Mouse (Mus musculus) intestine, embryonic 16.5 days (tissue): ENCODE results near the gene Rnpep. TPM values are rescaled to one million over a fixed set of nuclear protein-coding genes. Genes with fewer than 3 reads are reported as not detected.

ENCODE experiments used
- ATAC-seq: fragments of 200-750 bp; cut with Nextera tagmentation; 2 replicates; pipeline ENCODE4 v1.8.0; 2017; ENCODE audit warnings: moderate TSS enrichment, moderate library complexity
- H3K27ac ChIP-seq: fragments of 300-500 bp; sonication (generic); 2 replicates; pipeline ENCODE4 v1.5.1; 2014; ENCODE audit warnings: mild to moderate bottlenecking, low read length
- H3K27me3 ChIP-seq: fragments of 300-500 bp; sonication (generic); replicated peaks from 2 replicates; pipeline ENCODE4 v1.6.1; 2014; ENCODE audit warnings: low read length, control low read depth, mixed read lengths; ENCODE audit not compliant: control insufficient read depth, insufficient read depth
- H3K36me3 ChIP-seq: fragments of 300-500 bp; sonication (generic); 2 replicates; pipeline ENCODE4 v1.6.1; 2014; ENCODE audit warnings: low read length, control low read depth; ENCODE audit not compliant: control insufficient read depth, insufficient read depth
- H3K4me1 ChIP-seq: fragments of 300-500 bp; sonication (generic); 2 replicates; pipeline ENCODE4 v1.6.1; 2014; ENCODE audit warnings: low read length, control low read depth, mixed read lengths; ENCODE audit not compliant: control insufficient read depth, insufficient read depth
- H3K4me2 ChIP-seq: fragments of 300-500 bp; sonication (generic); 2 replicates; pipeline ENCODE4 v1.6.1; 2014; ENCODE audit warnings: low read depth, low read length, control low read depth
- H3K4me3 ChIP-seq: fragments of 300-500 bp; sonication (generic); 2 replicates; pipeline ENCODE4 v1.5.1; 2014; ENCODE audit warnings: mild to moderate bottlenecking, low read length
- H3K9ac ChIP-seq: fragments of 300-500 bp; sonication (generic); 2 replicates; pipeline ENCODE4 v1.6.1; 2014; ENCODE audit warnings: low read depth, low read length
- H3K9me3 ChIP-seq: fragments of 300-500 bp; sonication (generic); 2 replicates; pipeline ENCODE4 v1.6.1; 2016; ENCODE audit warnings: low read length, control low read depth; ENCODE audit not compliant: control insufficient read depth
- WGBS: fragments of 180-500 bp; shearing (Covaris S2); extraction: QIAGEN DNeasy Blood & Tissue Kit; methylation state at CpG from one replicate; pipeline ENCODE4 v1.1.7; 2014; 5-methylcytosine and 5-hydroxymethylcytosine counted together
- polyA plus RNA-seq: library from polyadenylated mRNA; unstranded; fragments of >200 nt; fragmentation: Nextera tagmentation; extraction: Ambion mirVana; gene quantifications from 2 replicates; pipeline ENCODE4 v1.2.1, GENCODE M21; 2015

Rnpep gene
- polyA plus RNA-seq, 1 experiment from 2014 or later, result 174 TPM

DNA sequence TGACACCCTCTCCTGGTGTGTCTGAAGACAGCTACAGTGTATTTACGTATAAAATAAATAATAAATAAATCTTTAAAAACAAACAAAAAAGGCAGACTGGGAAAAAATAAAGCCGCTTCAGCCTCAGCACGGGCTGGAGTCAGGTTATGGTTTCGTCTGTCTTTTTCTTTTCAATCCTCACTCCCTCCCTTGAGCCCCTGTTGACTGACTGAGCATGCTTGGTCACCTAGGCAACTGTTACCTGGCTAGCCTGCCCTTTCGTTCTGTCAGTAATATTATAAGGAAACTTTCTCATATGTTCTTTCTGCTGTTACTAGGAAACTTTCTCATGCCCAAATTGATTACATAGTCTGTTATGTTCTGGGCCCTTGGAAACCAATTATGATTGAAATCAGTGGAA is 7.0 kb upstream of the Rnpep start:
- H3K27ac ChIP-seq, result no peak overlapping the region
- H3K36me3 ChIP-seq, result peaks cover 6% of the 10 kb centered on the region; the same call in 1 of the 2 replicates
- H3K27me3 ChIP-seq, result no peaks in the 10 kb centered on the region
- ATAC-seq, result no peak
- H3K9me3 ChIP-seq, result no peaks in the 10 kb centered on the region
- no peak overlapping the region for H3K4me3 ChIP-seq
- no peak overlapping the region for H3K4me2 ChIP-seq
- no peaks in the 10 kb centered on the region for H3K4me1 ChIP-seq
- no peak overlapping the region for H3K9ac ChIP-seq
- 75% methylated on average over 5 of the region's 5 CpGs for WGBS

DNA sequence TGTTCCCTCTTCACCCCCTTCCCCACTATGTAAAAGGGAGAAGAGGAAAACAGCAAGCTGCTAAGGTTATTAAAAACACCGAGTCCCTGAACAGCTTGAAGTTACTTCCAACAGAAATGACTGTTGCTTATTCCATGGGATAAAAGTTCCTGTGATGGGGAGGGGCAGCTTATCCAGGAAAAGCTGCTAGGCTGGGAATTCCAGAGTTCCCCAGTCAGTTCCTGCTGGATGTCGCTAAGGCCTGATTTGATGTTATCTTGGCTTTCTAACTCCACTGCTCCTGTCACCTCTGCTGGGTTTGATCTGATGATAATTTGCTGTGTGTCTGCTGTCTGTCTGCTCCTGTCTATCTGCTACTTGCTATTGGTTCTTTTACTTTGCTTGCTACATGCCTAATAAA is 2.4 kb upstream of the Rnpep start:
- Histone ChIP-seq H3K9ac (no peak overlapping the region), H3K4me2 (no peak overlapping the region), H3K9me3 (no peaks in the 10 kb centered on the region), H3K4me1 (peaks cover 2% of the 10 kb centered on the region; the same call in 1 of the 2 replicates), H3K27ac (no peak overlapping the region), H3K36me3 (no peaks in the 10 kb centered on the region), H3K4me3 (no peak overlapping the region), H3K27me3 (no peaks in the 10 kb centered on the region)
- 54% methylated on average over 2 of the region's 2 CpGs for WGBS
- ATAC-seq, result no peak

DNA sequence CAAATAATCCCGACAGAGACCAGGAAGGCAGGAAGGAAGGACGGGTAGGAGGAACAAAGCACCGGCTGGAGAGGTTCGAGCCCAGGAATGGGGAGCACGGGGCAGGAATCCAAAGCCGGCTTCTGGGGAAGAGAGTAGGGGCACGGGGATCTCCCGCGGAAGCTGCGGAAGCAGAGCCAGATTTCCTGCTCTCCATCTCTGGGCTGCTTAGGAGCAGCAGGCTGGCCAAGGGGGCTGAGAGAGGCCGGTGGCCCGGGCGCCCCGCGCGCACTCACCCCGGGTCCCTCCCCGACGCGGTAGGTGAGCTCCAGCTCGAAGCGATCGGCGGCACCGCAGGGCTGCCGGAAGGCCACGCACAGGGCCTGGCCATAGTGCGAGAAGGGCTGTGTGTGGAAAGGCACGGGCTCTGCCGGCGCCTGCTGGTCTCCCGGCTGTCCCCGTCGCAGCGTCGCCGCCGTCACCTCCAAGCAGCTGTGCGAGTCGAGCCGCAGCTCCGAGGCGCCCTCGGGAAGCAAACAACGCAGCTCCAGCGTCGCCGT is 528 bp downstream of the Rnpep start:
- peak; percentile 76 for ATAC-seq
- Histone ChIP-seq H3K27ac (peak overlapping the region; percentile 97), H3K27me3 (no peaks in the 10 kb centered on the region), H3K4me2 (peak overlapping the region; percentile 60), H3K9ac (peak overlapping the region; percentile 98), H3K4me1 (peaks cover 7% of the 10 kb centered on the region; the same call in 1 of the 2 replicates), H3K9me3 (no peaks in the 10 kb centered on the region), H3K4me3 (peak overlapping the region; percentile 96), H3K36me3 (0 out of 2 replicates have a peak, but pooled peaks cover 3% of the 10 kb centered on the region)
- under 1% methylated on average over 48 of the region's 48 CpGs for WGBS

DNA sequence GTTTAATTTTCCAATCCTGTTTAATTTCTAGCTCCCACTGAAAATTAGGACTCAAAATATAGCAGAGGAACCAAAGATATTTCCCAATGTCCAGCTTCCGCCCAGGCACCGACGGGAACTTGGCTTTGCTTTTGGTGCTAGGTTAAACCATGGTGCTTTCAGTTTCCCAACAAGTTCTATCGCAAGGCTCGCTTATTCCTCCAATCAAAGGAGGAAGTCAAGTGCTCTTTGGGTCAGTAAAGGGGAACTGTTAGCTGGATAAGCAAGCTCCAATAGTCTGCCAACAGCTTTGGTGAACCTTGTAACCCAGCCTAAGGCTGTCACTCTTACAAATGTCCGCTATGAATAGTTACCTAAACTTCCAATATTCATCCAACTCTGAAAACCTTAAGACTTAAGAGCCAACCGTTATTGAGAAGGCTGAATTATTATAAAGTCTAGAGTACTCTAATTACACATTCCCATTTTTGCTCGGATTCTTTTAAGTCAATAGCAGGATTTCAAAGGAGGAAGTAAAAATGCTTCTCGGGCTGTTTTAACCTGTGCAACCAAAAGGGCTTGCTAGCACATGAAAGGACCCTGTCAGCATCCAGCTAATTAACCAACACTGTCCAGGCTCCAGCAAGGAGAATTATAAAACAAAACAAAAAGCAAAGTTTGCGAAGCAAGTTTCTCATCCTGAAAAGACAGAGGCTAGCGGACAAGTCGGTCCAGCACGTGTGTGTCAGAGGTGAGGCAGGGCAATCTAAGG is 1.2 kb downstream of the Rnpep start:
- H3K4me1 ChIP-seq, result peaks cover 7% of the 10 kb centered on the region; the same call in 1 of the 2 replicates
- no peaks in the 10 kb centered on the region for H3K9me3 ChIP-seq
- peak overlapping the region; percentile 97 for H3K27ac ChIP-seq
- peak overlapping the region; percentile 98 for H3K9ac ChIP-seq
- 29% methylated on average over 13 of the region's 13 CpGs for WGBS
- H3K4me3 ChIP-seq, result peak overlapping the region; percentile 96
- H3K27me3 ChIP-seq, result no peaks in the 10 kb centered on the region
- peak; percentile 73 for ATAC-seq
- peaks cover 8% of the 10 kb centered on the region; the same call in 1 of the 2 replicates for H3K36me3 ChIP-seq
- peak overlapping the region; percentile 60 for H3K4me2 ChIP-seq

DNA sequence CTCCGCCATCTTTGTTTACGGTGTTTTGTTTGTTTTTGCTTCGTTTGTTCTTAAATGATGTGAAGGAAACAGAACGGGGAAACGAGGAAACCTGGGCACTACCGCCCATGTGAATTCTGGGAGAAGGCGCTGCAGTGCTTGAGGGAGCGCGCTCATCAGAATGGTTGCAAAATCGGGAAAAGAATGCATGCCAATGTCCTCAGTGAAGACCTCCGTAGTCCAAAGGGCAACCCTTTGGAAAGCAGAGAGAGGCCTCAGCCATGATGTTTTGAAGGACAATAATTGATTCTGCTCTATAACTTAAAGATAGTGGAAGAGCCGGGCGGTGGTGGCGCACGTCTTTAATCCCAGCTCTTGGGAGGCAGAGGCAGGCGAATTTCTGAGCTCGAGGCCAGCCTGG is 2.0 kb downstream of the Rnpep start:
- H3K4me3 ChIP-seq, result peak overlapping the region; percentile 96; the same call in 1 of the 2 replicates
- no peak overlapping the region for H3K9ac ChIP-seq
- H3K36me3 ChIP-seq, result peaks cover 14% of the 10 kb centered on the region
- peaks cover 7% of the 10 kb centered on the region; the same call in 1 of the 2 replicates for H3K4me1 ChIP-seq
- no peaks in the 10 kb centered on the region for H3K9me3 ChIP-seq
- 0 out of 2 replicates have a peak overlapping the region, but pooled peaks have one; percentile 97 for H3K27ac ChIP-seq
- 94% methylated on average over 17 of the region's 17 CpGs for WGBS
- ATAC-seq, result no peak
- no peaks in the 10 kb centered on the region for H3K27me3 ChIP-seq
- peak overlapping the region; percentile 60 for H3K4me2 ChIP-seq

DNA sequence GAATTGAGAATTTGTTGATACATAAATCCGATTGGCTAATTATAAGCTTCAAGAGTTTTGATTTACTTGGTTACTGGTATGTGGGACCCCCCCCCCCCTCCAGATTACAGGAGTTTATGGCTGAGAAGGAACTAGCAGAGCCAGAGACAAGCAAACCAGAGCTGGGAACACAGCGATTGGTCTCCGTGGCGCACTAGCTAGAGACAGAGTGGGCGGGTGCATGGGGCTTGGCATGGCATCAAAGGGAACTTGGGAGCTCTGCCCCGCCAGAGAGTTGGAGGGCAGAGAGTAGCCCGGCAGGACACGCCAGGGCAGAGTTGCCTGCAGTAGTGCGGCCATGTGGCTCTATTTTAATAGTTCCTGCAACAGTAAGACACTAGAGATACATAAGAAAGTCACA is 3.2 kb downstream of the Rnpep start:
- ATAC-seq, result no peak
- peaks cover 7% of the 10 kb centered on the region; the same call in 1 of the 2 replicates for H3K4me1 ChIP-seq
- H3K9me3 ChIP-seq, result no peaks in the 10 kb centered on the region
- no peaks in the 10 kb centered on the region for H3K27me3 ChIP-seq
- peak overlapping the region; percentile 24; the same call in 1 of the 2 replicates for H3K9ac ChIP-seq
- H3K4me3 ChIP-seq, result no peak overlapping the region
- WGBS, result 68% methylated on average over 9 of the region's 9 CpGs
- H3K4me2 ChIP-seq, result no peak overlapping the region
- H3K36me3 ChIP-seq, result peaks cover 23% of the 10 kb centered on the region
- H3K27ac ChIP-seq, result no peak overlapping the region

DNA sequence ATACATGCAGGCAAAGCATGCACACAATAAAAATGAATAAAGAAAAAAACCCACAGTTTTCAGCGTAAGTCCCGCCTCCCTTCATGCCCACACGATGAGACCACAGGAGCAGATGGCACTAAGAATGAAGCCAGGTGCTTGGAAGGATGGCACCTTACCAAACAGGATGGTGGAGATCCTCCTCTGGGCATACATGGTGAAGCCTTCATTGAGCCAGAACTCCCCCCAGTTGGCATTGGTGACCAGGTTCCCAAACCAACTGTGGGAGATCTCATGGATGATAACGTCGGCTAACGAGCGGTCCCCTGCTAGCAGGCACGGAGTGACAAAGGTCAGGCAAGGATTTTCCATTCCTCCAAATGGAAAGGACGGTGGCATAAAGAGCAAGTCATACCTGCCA is 12.5 kb downstream of the Rnpep start:
- Histone ChIP-seq H3K9ac (no peak overlapping the region), H3K9me3 (no peaks in the 10 kb centered on the region), H3K36me3 (peaks cover 28% of the 10 kb centered on the region), H3K4me2 (no peak overlapping the region), H3K4me3 (no peak overlapping the region), H3K4me1 (peaks cover 8% of the 10 kb centered on the region; the same call in 1 of the 2 replicates), H3K27ac (no peak overlapping the region), H3K27me3 (no peaks in the 10 kb centered on the region)
- ATAC-seq, result no peak
- WGBS, result 86% methylated on average over 9 of the region's 9 CpGs

DNA sequence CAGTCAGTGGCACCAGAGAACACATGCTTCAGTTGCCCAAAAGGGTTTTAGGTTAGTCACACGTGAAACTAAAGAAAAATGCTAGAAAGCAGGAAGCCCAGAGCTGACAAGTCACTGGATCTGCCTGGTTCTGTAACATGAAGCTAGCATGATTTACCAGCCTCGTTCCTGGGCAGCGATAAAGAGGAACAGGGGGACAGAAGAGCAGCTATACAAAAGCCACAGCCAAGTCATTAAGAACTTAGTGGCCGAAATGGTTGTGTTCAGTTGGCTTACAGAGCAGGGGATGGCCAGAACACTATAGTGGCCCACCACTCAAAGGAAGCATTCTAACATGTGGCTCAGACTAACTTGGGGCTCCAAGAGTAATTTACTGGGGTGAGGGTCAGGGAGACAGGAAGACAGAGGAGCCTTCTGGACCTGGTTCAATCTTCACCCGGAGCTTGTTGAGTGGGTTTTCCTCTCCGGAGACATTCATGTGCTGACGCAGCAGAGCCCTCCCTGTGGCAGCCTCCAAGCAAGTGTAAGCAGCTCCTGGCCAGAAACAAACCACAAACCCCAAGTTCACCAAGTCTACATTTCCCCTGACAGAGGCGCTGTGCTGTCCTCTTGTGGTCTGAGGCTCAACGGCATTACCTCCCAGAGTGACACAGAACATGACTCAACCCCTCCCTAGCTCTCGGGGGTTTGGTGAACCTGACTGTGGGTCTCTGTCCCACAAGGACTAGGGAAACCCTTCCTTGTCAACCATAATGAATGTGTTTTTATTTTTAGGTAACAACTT is 16.0 kb downstream of the Rnpep start:
- WGBS, result 79% methylated on average over 10 of the region's 10 CpGs
- peaks cover 12% of the 10 kb centered on the region; the same call in 1 of the 2 replicates for H3K4me1 ChIP-seq

DNA sequence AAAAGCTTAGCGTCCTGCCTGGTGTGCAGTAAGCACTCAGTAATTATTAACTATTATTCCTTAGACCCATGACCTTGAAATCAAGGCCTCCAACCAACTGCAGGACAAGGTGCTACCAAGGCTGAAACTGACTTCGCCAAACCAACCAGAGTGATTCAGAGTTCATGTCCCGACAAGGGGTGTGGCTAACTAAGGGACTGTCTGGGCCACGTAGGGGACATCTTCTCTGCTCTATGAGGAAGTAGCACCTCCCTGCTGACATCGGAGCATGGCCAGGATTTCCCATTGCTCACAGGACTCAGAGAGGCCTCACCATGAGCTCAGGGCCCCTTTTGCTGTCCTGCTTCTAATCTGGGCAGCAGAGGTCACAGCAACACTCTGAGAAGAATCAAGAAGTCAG is 18.1 kb downstream of the Rnpep start:
- no peak overlapping the region for H3K4me3 ChIP-seq
- peak; percentile 92 for ATAC-seq

More for the DNA sequence above, 16.0 kb downstream of the Rnpep start:
- Histone ChIP-seq H3K9me3 (no peaks in the 10 kb centered on the region), H3K9ac (no peak overlapping the region), H3K27me3 (no peaks in the 10 kb centered on the region), H3K27ac (no peak overlapping the region), H3K4me2 (no peak overlapping the region), H3K36me3 (peaks cover 32% of the 10 kb centered on the region), H3K4me3 (no peak overlapping the region)
- no peak for ATAC-seq

More for the DNA sequence above, 18.1 kb downstream of the Rnpep start:
- WGBS, result 56% methylated on average over 5 of the region's 5 CpGs
- Histone ChIP-seq H3K27me3 (no peaks in the 10 kb centered on the region), H3K27ac (peak overlapping the region; percentile 92), H3K9ac (peak overlapping the region; percentile 40; the same call in 1 of the 2 replicates), H3K9me3 (no peaks in the 10 kb centered on the region), H3K4me1 (peaks cover 12% of the 10 kb centered on the region), H3K36me3 (peaks cover 20% of the 10 kb centered on the region), H3K4me2 (no peak overlapping the region)
